Mouse (Mus musculus) erythroblast, embryonic 14.5 days (primary cell): ENCODE data around the gene Rasgrp2. TPM values are rescaled to one million over a fixed set of nuclear protein-coding genes. Genes with fewer than 3 reads are reported as not detected.

Source experiments
- H3K27me3 ChIP-seq: 2 replicates; pipeline ENCODE4 v1.6.1; 2012; ENCODE audit warnings: inconsistent platforms; ENCODE audit not compliant: control insufficient read depth
- H3K36me3 ChIP-seq: 2 replicates; pipeline ENCODE4 v1.6.1; 2012; ENCODE audit warnings: mild to moderate bottlenecking, inconsistent platforms; ENCODE audit not compliant: control insufficient read depth
- H3K4me1 ChIP-seq: 2 replicates; pipeline ENCODE4 v1.6.1; 2012; ENCODE audit warnings: inconsistent platforms; ENCODE audit not compliant: control insufficient read depth
- H3K4me3 ChIP-seq: replicated peaks from 2 replicates; pipeline ENCODE3; 2012; ENCODE audit warnings: moderate library complexity, mild to moderate bottlenecking, inconsistent platforms
- H3K9me3 ChIP-seq: 2 replicates; pipeline ENCODE4 v1.6.1; 2012; ENCODE audit warnings: low read length, inconsistent platforms, mixed read lengths; ENCODE audit not compliant: control insufficient read depth
- GATA1 ChIP-seq: IDR thresholded peaks from 2 replicates; pipeline ENCODE4 v1.6.1; 2012; ENCODE audit warnings: low read length, inconsistent platforms, mixed read lengths
- TAL1 ChIP-seq: IDR thresholded peaks from 3 replicates; pipeline ENCODE4 v1.6.1; 2012; ENCODE audit warnings: low read length, inconsistent platforms, mixed read lengths
- polyA plus RNA-seq: library from polyadenylated mRNA; stranded (reverse); fragments of >175 nt; gene quantifications from 2 replicates; pipeline ENCODE4 v1.2.3, GENCODE M21; 2012

Gene Rasgrp2
- polyA plus RNA-seq, 1 experiment: 0.71 TPM

GRCm38 (mm10) chr19:6400096-6401086 is 1.3 kb downstream of the Rasgrp2 start:
- no peaks in the 10 kb centered on the region; the same call in 1 of the 2 replicates for H3K36me3 ChIP-seq
- peaks cover 3% of the 10 kb centered on the region; the same call in 1 of the 2 replicates for H3K9me3 ChIP-seq
- peaks cover 59% of the 10 kb centered on the region for H3K27me3 ChIP-seq
- H3K4me1 ChIP-seq: peaks cover 31% of the 10 kb centered on the region
- H3K4me3 ChIP-seq: peak overlapping the region; percentile 14
- TF ChIP-seq GATA1: no peak
- no peak for TF ChIP-seq TAL1

- Histone ChIP-seq H3K4me3 (peak overlapping the region; percentile 52), H3K9me3 (peaks cover 3% of the 10 kb centered on the region; the same call in 1 of the 2 replicates), H3K36me3 (no peaks in the 10 kb centered on the region; the same call in 1 of the 2 replicates), H3K27me3 (peaks cover 59% of the 10 kb centered on the region), H3K4me1 (peaks cover 31% of the 10 kb centered on the region)
- no peak for TF ChIP-seq TAL1
- no peak for TF ChIP-seq GATA1
Observed at GRCm38 (mm10) chr19:6401131-6401815, 2.1 kb downstream of the Rasgrp2 start.

GRCm38 (mm10) chr19:6401951-6402350 is 2.8 kb downstream of the Rasgrp2 start:
- TF ChIP-seq GATA1 (no peak), TAL1 (no peak)
- peak overlapping the region; percentile 52 for H3K4me3 ChIP-seq
- peaks cover 31% of the 10 kb centered on the region for H3K4me1 ChIP-seq
- H3K9me3 ChIP-seq: peaks cover 3% of the 10 kb centered on the region; the same call in 1 of the 2 replicates
- H3K27me3 ChIP-seq: peaks cover 59% of the 10 kb centered on the region
- no peaks in the 10 kb centered on the region; the same call in 1 of the 2 replicates for H3K36me3 ChIP-seq

GRCm38 (mm10) chr19:6403869-6404268 is 4.7 kb downstream of the Rasgrp2 start:
- H3K4me3 ChIP-seq: no peak overlapping the region
- TF ChIP-seq GATA1: no peak
- TF ChIP-seq TAL1: no peak

GRCm38 (mm10) chr19:6405433-6405832 is 6.3 kb downstream of the Rasgrp2 start:
- H3K4me3 ChIP-seq: no peak overlapping the region
- peaks cover under 1% of the 10 kb centered on the region; the same call in 1 of the 2 replicates for H3K9me3 ChIP-seq
- peaks cover 26% of the 10 kb centered on the region for H3K27me3 ChIP-seq
- H3K4me1 ChIP-seq: peaks cover 13% of the 10 kb centered on the region
- no peaks in the 10 kb centered on the region; the same call in 1 of the 2 replicates for H3K36me3 ChIP-seq
- no peak for TF ChIP-seq GATA1
- no peak for TF ChIP-seq TAL1

More at GRCm38 (mm10) chr19:6403869-6404268, 4.7 kb downstream of the Rasgrp2 start:
- peaks cover 26% of the 10 kb centered on the region for H3K4me1 ChIP-seq
- H3K36me3 ChIP-seq: no peaks in the 10 kb centered on the region; the same call in 1 of the 2 replicates
- H3K27me3 ChIP-seq: peaks cover 42% of the 10 kb centered on the region
- peaks cover 3% of the 10 kb centered on the region; the same call in 1 of the 2 replicates for H3K9me3 ChIP-seq

GRCm38 (mm10) chr19:6407109-6407508 is 8.0 kb downstream of the Rasgrp2 start:
- TF ChIP-seq GATA1: no peak
- no peak for TF ChIP-seq TAL1
- Histone ChIP-seq H3K4me1 (peaks cover 5% of the 10 kb centered on the region), H3K27me3 (peaks cover 10% of the 10 kb centered on the region), H3K36me3 (no peaks in the 10 kb centered on the region; the same call in 1 of the 2 replicates), H3K9me3 (no peaks in the 10 kb centered on the region), H3K4me3 (no peak overlapping the region)

GRCm38 (mm10) chr19:6407816-6408510 is 8.8 kb downstream of the Rasgrp2 start:
- no peaks in the 10 kb centered on the region for H3K9me3 ChIP-seq
- TF ChIP-seq GATA1: no peak
- no peak for TF ChIP-seq TAL1
- H3K4me3 ChIP-seq: no peak overlapping the region
- H3K36me3 ChIP-seq: no peaks in the 10 kb centered on the region; the same call in 1 of the 2 replicates
- peaks cover 1% of the 10 kb centered on the region for H3K27me3 ChIP-seq
- peaks cover 5% of the 10 kb centered on the region for H3K4me1 ChIP-seq

GRCm38 (mm10) chr19:6408749-6409148 is 9.6 kb downstream of the Rasgrp2 start:
- Histone ChIP-seq H3K4me3 (no peak overlapping the region), H3K9me3 (no peaks in the 10 kb centered on the region), H3K4me1 (peaks cover 5% of the 10 kb centered on the region), H3K27me3 (no peaks in the 10 kb centered on the region; the same call in 1 of the 2 replicates), H3K36me3 (no peaks in the 10 kb centered on the region; the same call in 1 of the 2 replicates)
- TF ChIP-seq GATA1: no peak
- no peak for TF ChIP-seq TAL1
